Mouse (Mus musculus) cerebellum, adult (tissue): Measurements from ENCODE around the gene Adgra3.

Source experiments
- ATAC-seq: cut with Nextera tagmentation; 2 replicates; pipeline ENCODE4 v1.9.2; 2017; ENCODE audit warnings: mild to moderate bottlenecking, moderate library complexity, mixed read lengths; ENCODE audit not compliant: insufficient number of reproducible peaks, low FRiP score, low TSS enrichment

The Adgra3 gene

GRCm38 (mm10) chr5:49980727-49981126 is 78.1 kb downstream of the Adgra3 start:
- no peak for ATAC-seq

- ATAC-seq, result no peak
Observed at GRCm38 (mm10) chr5:49979246-49979645, 79.6 kb downstream of the Adgra3 start.

GRCm38 (mm10) chr5:49975971-49976370 is 82.8 kb downstream of the Adgra3 start:
- ATAC-seq, result peak; percentile 49; the same call in 1 of the 2 replicates

- ATAC-seq, result no peak
Observed at GRCm38 (mm10) chr5:49974211-49974610, 84.6 kb downstream of the Adgra3 start.

- no peak for ATAC-seq
Observed at GRCm38 (mm10) chr5:49969660-49970059, 89.1 kb downstream of the Adgra3 start.

- no peak for ATAC-seq
Observed at GRCm38 (mm10) chr5:49967726-49968125, 91.1 kb downstream of the Adgra3 start.

- ATAC-seq, result no peak
Observed at GRCm38 (mm10) chr5:49965810-49966209, 93.0 kb downstream of the Adgra3 start.

- peak; percentile 43 for ATAC-seq
Observed at GRCm38 (mm10) chr5:49961478-49962431, 97.1 kb downstream of the Adgra3 start.

- no peak for ATAC-seq
Observed at GRCm38 (mm10) chr5:49936354-49936753, 122.5 kb downstream of the Adgra3 start.

- no peak for ATAC-seq
Observed at GRCm38 (mm10) chr5:49924712-49925111, 134.1 kb downstream of the Adgra3 start.

- no peak for ATAC-seq
Observed at GRCm38 (mm10) chr5:49915695-49916106, 143.1 kb downstream of the Adgra3 start.
